Mouse (Mus musculus) lung, embryonic 14.5 days (tissue): ENCODE results near the gene Il2ra. TPM values are rescaled to one million over a fixed set of nuclear protein-coding genes. Genes with fewer than 3 reads are reported as not detected.

ENCODE experiments used
- ATAC-seq: fragments of 200-750 bp; cut with Nextera tagmentation; 2 replicates; pipeline ENCODE4 v1.8.0; 2017; ENCODE audit warnings: mild to moderate bottlenecking, moderate TSS enrichment, moderate library complexity; ENCODE audit not compliant: insufficient read depth
- DNase-seq: peaks from one replicate; pipeline ENCODE4 v3.0.0-alpha.2; 2015
- H3K27ac ChIP-seq: fragments of 300-500 bp; sonication (generic); 2 replicates; pipeline ENCODE4 v1.5.1; 2014; ENCODE audit warnings: low read depth, mild to moderate bottlenecking, moderate library complexity
- H3K27me3 ChIP-seq: fragments of 300-500 bp; sonication (generic); 2 replicates; pipeline ENCODE4 v1.6.1; 2014; ENCODE audit warnings: low read length, control low read depth; ENCODE audit not compliant: insufficient read depth
- H3K36me3 ChIP-seq: fragments of 300-500 bp; sonication (generic); 2 replicates; pipeline ENCODE4 v1.6.1; 2014; ENCODE audit warnings: control low read depth; ENCODE audit not compliant: insufficient read depth
- H3K4me1 ChIP-seq: fragments of 300-500 bp; sonication (generic); 2 replicates; pipeline ENCODE4 v1.6.1; 2014; ENCODE audit warnings: antibody characterized with exemption, control low read depth; ENCODE audit not compliant: insufficient read depth
- H3K4me2 ChIP-seq: fragments of 300-500 bp; sonication (generic); 2 replicates; pipeline ENCODE4 v1.6.1; 2014; ENCODE audit warnings: mild to moderate bottlenecking
- H3K4me3 ChIP-seq: fragments of 300-500 bp; sonication (generic); 2 replicates; pipeline ENCODE4 v1.5.1; 2014; ENCODE audit warnings: low read depth, low read length
- H3K9ac ChIP-seq: fragments of 300-500 bp; sonication (generic); 2 replicates; pipeline ENCODE4 v1.6.1; 2014
- H3K9me3 ChIP-seq: fragments of 300-500 bp; sonication (generic); 2 replicates; pipeline ENCODE4 v1.6.1; 2016; ENCODE audit warnings: low read depth, low read length, control low read depth
- CTCF ChIP-seq: IDR thresholded peaks from 2 replicates; pipeline ENCODE4 v1.5.1; 2016; ENCODE audit warnings: antibody characterized with exemption, low read depth
- WGBS: fragments of 180-500 bp; shearing (Covaris S2); extraction: QIAGEN DNeasy Blood & Tissue Kit; methylation state at CpG from one replicate; pipeline ENCODE4 v1.1.7; 2014; 5-methylcytosine and 5-hydroxymethylcytosine counted together
- polyA plus RNA-seq: library from polyadenylated mRNA; unstranded; fragments of >200 nt; fragmentation: Nextera tagmentation; extraction: Ambion mirVana; gene quantifications from 2 replicates; pipeline ENCODE4 v1.2.1, GENCODE M21; 2014

Gene Il2ra
- polyA plus RNA-seq, 1 experiment from 2014 or later, result not detected

- no peaks in the 10 kb centered on the region for H3K36me3 ChIP-seq
- WGBS, result 55% methylated on average over 1 of the region's 1 CpGs
Measured at GRCm38 (mm10) chr2:11637115-11637514, 5.5 kb upstream of the Il2ra start.

GRCm38 (mm10) chr2:11644057-11644456 is 1.4 kb downstream of the Il2ra start:
- Histone ChIP-seq H3K9ac (no peak overlapping the region), H3K27ac (no peak overlapping the region), H3K4me3 (no peak overlapping the region), H3K4me1 (no peaks in the 10 kb centered on the region), H3K36me3 (no peaks in the 10 kb centered on the region), H3K4me2 (no peak overlapping the region), H3K9me3 (no peaks in the 10 kb centered on the region), H3K27me3 (no peaks in the 10 kb centered on the region)
- no peak for ATAC-seq
- no peak for TF ChIP-seq CTCF
- WGBS, result 78% methylated on average over 1 of the region's 1 CpGs
- no peak for DNase-seq

More at GRCm38 (mm10) chr2:11637115-11637514, 5.5 kb upstream of the Il2ra start:
- no peaks in the 10 kb centered on the region for H3K27me3 ChIP-seq
- no peak overlapping the region for H3K4me2 ChIP-seq
- TF ChIP-seq CTCF, result no peak
- H3K9ac ChIP-seq, result no peak overlapping the region
- H3K9me3 ChIP-seq, result no peaks in the 10 kb centered on the region
- DNase-seq (no peak), ATAC-seq (no peak)
- no peak overlapping the region for H3K4me3 ChIP-seq
- H3K4me1 ChIP-seq, result no peaks in the 10 kb centered on the region
- H3K27ac ChIP-seq, result no peak overlapping the region

GRCm38 (mm10) chr2:11645297-11645696 is 2.7 kb downstream of the Il2ra start:
- ATAC-seq (no peak), DNase-seq (no peak)
- Histone ChIP-seq H3K36me3 (no peaks in the 10 kb centered on the region), H3K4me1 (no peaks in the 10 kb centered on the region), H3K4me2 (no peak overlapping the region), H3K27me3 (no peaks in the 10 kb centered on the region), H3K4me3 (no peak overlapping the region), H3K9ac (no peak overlapping the region), H3K27ac (no peak overlapping the region), H3K9me3 (no peaks in the 10 kb centered on the region)
- TF ChIP-seq CTCF, result no peak
- 84% methylated on average over 2 of the region's 2 CpGs for WGBS

GRCm38 (mm10) chr2:11651476-11651875 is 8.9 kb downstream of the Il2ra start:
- Histone ChIP-seq H3K4me1 (no peaks in the 10 kb centered on the region), H3K4me2 (no peak overlapping the region), H3K9ac (no peak overlapping the region), H3K9me3 (no peaks in the 10 kb centered on the region), H3K27ac (no peak overlapping the region), H3K36me3 (no peaks in the 10 kb centered on the region), H3K27me3 (no peaks in the 10 kb centered on the region), H3K4me3 (no peak overlapping the region)
- WGBS, result 36% methylated on average over 3 of the region's 3 CpGs
- ATAC-seq (no peak), DNase-seq (no peak)
- no peak for TF ChIP-seq CTCF

GRCm38 (mm10) chr2:11652196-11652595 is 9.6 kb downstream of the Il2ra start:
- no peak overlapping the region for H3K4me2 ChIP-seq
- no peak for DNase-seq
- 77% methylated on average over 3 of the region's 3 CpGs for whole genome bisulfite sequencing
- TF ChIP-seq CTCF, result no peak
- H3K36me3 ChIP-seq, result no peaks in the 10 kb centered on the region
- H3K9ac ChIP-seq, result no peak overlapping the region
- H3K27me3 ChIP-seq, result no peaks in the 10 kb centered on the region
- H3K4me3 ChIP-seq, result no peak overlapping the region
- no peak overlapping the region for H3K27ac ChIP-seq
- no peak for ATAC-seq
- H3K4me1 ChIP-seq, result no peaks in the 10 kb centered on the region
- no peaks in the 10 kb centered on the region for H3K9me3 ChIP-seq

- WGBS, result 68% methylated on average over 2 of the region's 2 CpGs
- no peak for TF ChIP-seq CTCF
- Histone ChIP-seq H3K4me1 (no peaks in the 10 kb centered on the region), H3K9me3 (no peaks in the 10 kb centered on the region), H3K9ac (no peak overlapping the region), H3K27ac (no peak overlapping the region), H3K27me3 (no peaks in the 10 kb centered on the region), H3K4me3 (no peak overlapping the region), H3K36me3 (no peaks in the 10 kb centered on the region), H3K4me2 (no peak overlapping the region)
- ATAC-seq (no peak), DNase-seq (no peak)
Measured at GRCm38 (mm10) chr2:11652780-11653179, 10.2 kb downstream of the Il2ra start.

- ATAC-seq (no peak; the same call in 1 of the 2 replicates), DNase-seq (peak; percentile 23)
- 30% methylated on average over 6 of the region's 6 CpGs for WGBS
- Histone ChIP-seq H3K27me3 (no peaks in the 10 kb centered on the region), H3K9ac (no peak overlapping the region), H3K27ac (no peak overlapping the region), H3K9me3 (no peaks in the 10 kb centered on the region), H3K4me1 (no peaks in the 10 kb centered on the region), H3K4me3 (no peak overlapping the region), H3K36me3 (no peaks in the 10 kb centered on the region), H3K4me2 (no peak overlapping the region)
- TF ChIP-seq CTCF, result no peak
Measured at GRCm38 (mm10) chr2:11653330-11653729, 10.7 kb downstream of the Il2ra start.

GRCm38 (mm10) chr2:11653780-11654179 is 11.2 kb downstream of the Il2ra start:
- no peak for TF ChIP-seq CTCF
- Histone ChIP-seq H3K27ac (no peak overlapping the region), H3K4me2 (no peak overlapping the region), H3K9ac (no peak overlapping the region), H3K36me3 (no peaks in the 10 kb centered on the region), H3K4me3 (no peak overlapping the region), H3K9me3 (no peaks in the 10 kb centered on the region), H3K27me3 (no peaks in the 10 kb centered on the region), H3K4me1 (no peaks in the 10 kb centered on the region)
- no peak for DNase-seq
- WGBS, result 65% methylated on average over 5 of the region's 5 CpGs
- ATAC-seq, result no peak
